Mouse (Mus musculus) kidney, adult 8-10 months (tissue): ENCODE results near the gene Cartpt.
"Not testable (repeated sequence)": the region's sequence is repeated elsewhere in the genome, so short reads cannot be mapped to it uniquely, and the experiment has no call there.

Experiments used
- DNase-seq, 2 experiments: peaks; one replicate each; pipeline ENCODE4 v3.0.0; 2022

The Cartpt gene

GRCm38 (mm10) chr13:99900965-99901364 is at the start of gene Cartpt:
Gene Cartpt, minus strand, starts transcription at chr13:99901091.
- DNase-seq: no peak

- DNase-seq: no peak
These were observed 46.5 kb upstream of the Cartpt start for GRCm38 (mm10) chr13:99947417-99947816.

DNA sequence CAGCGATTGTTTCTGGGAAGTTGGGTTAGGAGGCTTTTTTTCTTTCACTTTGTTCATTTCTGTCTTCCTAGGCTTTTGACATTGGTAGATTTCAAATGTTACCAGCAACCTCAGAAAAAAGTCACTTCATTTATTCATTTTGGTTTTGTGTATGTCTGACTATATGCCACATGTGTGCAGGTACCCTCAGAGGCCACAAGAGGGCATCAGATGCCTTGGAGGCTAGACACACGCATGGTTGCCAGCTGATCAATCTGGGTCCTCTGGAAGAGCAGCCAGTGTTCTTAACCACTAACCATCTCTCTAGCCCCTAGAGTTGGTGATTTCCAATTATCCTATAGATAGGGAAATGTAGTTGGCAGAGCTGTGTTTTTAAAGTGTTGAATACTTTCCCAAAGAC is 42.6 kb upstream of the Cartpt start:
- DNase-seq: no peak

DNA sequence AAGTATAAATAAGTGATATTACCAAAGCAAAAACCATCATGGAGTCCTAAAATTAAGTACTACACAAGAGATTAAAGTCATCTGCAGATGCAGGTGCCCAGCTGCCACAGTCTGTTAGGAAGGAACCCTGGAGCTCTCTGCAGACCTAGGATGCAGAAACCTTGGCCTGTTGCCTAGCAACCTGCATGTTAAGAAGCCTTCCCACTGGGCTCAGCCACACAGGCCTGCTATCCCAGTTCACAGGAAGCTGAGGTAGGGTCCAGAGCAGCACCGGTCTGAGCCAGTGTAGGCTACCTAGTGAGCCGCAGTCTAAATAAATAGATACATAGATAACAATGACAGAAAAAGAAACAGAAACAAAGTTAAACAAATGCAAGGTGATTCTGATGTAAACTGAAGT is 39.7 kb upstream of the Cartpt start:
- DNase-seq: no peak

DNA sequence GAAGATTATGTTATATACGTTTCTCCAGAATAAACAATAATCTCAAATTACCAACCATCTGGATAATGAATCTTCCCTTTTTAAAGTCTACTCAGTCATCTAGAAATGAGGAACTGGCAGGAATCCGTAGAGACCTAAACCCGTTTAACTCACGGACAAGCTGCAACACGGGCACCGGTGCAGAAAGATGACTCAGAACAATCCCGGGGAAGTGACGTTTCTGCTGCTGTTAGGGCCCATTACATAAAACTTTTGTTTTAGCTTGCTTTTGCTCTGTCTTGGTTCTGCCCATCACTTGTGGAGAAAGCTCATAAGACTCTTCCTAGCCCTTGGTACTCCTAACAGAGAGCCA is 38.4 kb upstream of the Cartpt start:
- no peak for DNase-seq

DNA sequence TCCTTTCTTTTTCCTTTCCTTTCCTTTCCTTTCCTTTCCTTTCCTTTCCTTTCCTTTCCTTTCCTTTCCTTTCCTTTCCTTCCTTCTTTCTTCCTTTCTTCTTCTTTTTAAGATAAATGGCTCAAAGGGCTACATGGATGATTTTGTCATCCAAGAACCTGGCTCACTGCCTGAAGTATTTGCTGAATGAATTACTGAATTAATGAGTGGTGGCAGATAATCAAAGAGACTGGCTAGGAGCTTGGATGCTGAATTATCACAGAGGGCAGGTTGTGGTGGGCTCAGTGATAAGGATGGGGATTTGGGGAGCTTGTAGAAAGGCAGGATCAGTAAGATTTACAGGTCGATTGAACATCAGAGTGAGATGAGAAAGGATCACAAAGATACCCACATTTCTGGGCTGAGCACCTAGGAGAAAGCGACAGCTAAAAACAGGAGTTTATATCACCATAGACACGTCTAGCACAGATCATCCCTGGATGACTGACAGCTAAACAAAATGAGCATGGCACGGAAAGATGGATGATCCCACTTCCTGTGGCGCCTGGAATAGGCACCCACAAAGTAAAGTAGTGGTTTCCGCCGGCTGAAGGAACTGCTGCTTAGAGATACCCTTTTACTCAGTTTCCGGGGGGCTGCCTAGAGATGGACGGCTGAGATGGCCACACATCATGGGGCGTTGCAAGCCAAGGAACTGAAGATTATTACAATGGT is 37.9 kb upstream of the Cartpt start:
- no peak for DNase-seq

- DNase-seq: no peak
These were observed 36.9 kb upstream of the Cartpt start for GRCm38 (mm10) chr13:99937741-99938140.

DNA sequence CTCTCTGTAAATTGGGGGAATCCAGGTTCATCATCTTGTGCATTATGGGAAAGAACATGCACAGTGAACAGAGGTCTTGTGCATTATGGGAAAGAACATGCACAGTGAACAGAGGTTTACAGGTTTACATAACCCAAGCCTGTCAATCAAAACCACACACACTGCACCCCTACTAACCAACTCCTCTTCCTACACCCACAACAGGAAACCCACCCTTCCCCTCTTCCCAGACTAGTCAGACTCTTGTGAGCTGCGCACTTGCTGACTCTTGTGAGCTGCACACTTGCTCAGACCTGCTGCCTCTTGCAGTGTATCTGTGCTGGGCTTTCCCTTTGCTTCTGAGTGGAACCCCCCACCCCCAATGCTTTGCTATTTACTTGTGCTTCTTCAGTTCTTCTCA is 31.5 kb upstream of the Cartpt start:
- DNase-seq: no peak

- no peak for DNase-seq
These were observed 30.6 kb upstream of the Cartpt start for GRCm38 (mm10) chr13:99931502-99931901.

- DNase-seq: no peak
These were observed 25.4 kb upstream of the Cartpt start for GRCm38 (mm10) chr13:99926249-99926648.

GRCm38 (mm10) chr13:99915632-99916031 is 14.7 kb upstream of the Cartpt start:
- no peak for DNase-seq

GRCm38 (mm10) chr13:99900557-99900892 is 366 bp downstream of the Cartpt start:
- peak in 1 of 2 experiments; percentile 40 for DNase-seq

DNA sequence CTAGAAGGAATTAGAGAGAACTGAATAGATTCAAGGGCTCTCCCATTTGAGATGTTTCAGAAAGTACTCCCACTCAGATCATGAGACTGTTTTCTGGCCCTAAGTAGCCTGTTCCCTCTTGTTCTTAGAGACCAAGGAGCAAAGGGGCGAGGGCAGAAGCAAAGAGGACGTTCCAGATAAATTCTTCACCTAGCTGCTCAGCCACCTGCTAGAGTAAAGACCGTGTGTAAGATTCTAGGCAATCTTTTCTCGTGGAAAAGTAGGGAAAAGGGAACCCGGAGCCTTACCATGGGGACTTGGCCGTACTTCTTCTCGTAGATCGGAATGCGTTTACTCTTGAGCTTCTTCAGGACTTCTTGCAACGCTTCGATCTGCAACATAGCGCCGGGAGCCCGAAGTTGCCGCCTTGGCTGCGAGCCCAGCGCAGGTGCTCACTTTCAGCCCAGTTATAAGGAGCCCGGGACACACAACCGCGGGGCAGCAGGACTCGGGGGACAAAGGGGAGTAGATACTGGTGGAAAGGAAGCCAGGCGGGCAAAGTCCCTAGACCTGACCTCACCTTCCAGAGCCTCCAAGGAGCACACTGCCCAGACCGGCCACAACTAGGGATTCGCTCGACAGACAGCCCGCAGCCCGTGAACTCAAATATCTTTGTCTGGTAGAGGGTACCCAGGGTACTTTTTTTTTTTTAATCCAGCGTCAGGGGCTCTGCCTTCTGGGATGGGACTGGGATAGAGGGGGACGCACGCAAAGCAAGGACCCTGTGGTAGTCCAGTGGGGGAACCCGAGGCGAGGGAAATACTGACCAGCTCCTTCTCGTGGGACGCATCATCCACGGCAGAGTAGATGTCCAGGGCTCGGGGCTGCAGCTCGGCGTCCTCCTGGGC is 978 bp downstream of the Cartpt start:
- no peak for DNase-seq

DNA sequence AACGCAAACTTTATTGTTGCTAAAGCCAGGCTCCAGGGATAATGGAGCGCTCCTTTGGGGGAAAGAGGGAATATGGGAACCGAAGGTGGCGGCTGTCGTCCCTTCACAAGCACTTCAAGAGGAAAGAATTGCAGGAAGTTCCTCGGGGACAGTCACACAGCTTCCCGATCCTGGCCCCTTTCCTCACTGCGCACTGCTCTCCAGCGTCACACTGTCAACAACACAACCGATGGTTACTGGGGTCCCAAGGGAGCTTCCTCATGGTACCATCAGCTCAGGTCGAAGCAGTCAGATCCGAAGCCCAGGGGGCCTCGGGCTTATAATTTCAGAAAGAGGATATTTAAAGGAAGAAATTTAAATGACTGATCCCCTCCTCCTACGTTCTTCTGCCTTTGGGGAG is 2.1 kb downstream of the Cartpt start:
- no peak for DNase-seq

GRCm38 (mm10) chr13:99885636-99886035 is 15.3 kb downstream of the Cartpt start:
- no peak for DNase-seq

DNA sequence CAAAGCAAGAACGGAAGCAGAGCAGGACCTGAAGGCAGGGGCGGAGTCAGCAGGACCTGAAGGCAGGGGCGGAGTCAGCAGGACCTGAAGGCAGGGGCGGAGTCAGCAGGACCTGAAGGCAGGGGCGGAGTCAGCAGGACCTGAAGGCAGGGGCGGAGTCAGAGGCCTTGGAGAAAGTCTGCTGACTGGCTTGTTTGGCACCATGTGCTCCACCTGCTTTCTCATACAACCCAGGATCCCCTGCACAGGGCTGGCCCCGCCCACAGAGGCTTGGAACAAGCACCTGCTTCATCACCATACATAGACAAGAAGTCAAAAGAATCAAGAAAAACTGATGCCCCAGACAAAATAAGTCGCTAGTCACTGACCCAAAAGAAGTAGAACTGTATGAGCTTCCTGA is 19.1 kb downstream of the Cartpt start:
- DNase-seq: not testable (repeated sequence)

DNA sequence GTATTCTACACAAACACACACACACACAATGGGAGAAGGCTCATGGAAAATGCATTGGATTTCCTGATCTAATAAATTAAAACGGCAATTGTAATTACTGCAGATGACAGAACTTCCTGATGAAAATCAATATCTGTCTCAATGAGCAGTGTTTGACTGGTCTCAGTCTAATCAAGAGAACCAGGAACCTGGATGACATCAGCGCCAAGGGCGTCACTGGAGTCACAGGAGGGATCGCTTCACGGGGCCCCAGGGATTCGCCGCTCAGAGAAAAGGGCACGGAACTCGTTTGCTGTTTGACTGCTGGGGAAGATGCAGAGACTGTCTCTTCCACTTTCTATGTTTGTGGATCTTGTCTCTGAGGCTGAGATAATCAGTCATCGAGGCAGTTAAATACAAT is 21.2 kb downstream of the Cartpt start:
- no peak for DNase-seq

GRCm38 (mm10) chr13:99872059-99872458 is 28.8 kb downstream of the Cartpt start:
- no peak for DNase-seq

- DNase-seq: no peak
These were observed 32.5 kb downstream of the Cartpt start for GRCm38 (mm10) chr13:99868438-99868837.

- DNase-seq: no peak
These were observed 36.6 kb downstream of the Cartpt start for GRCm38 (mm10) chr13:99864331-99864730.

DNA sequence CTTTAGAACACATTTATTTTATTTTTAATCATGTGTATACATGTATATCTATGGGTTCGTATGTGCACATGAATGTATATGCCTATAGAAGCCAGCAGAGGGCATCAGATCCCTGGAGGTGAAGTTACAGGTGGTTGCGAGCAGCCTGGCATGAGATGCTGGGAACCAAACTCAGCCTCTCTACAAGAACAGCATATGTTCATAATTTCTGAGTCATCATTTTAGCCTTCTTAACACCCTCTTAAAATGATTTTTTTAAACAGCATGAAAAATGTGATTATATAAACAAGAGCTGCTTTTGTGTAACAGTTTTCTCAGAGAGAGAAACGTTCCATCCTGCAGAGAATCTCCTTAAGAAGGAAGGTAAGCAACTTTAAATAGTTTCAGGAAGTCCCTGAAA is 40.2 kb downstream of the Cartpt start:
- no peak for DNase-seq

GRCm38 (mm10) chr13:99859082-99859481 is 41.8 kb downstream of the Cartpt start:
- peak in 1 of 2 experiments; percentile 57 for DNase-seq

GRCm38 (mm10) chr13:99857879-99858278 is 43.0 kb downstream of the Cartpt start:
- DNase-seq: peak in 1 of 2 experiments; percentile 16

DNA sequence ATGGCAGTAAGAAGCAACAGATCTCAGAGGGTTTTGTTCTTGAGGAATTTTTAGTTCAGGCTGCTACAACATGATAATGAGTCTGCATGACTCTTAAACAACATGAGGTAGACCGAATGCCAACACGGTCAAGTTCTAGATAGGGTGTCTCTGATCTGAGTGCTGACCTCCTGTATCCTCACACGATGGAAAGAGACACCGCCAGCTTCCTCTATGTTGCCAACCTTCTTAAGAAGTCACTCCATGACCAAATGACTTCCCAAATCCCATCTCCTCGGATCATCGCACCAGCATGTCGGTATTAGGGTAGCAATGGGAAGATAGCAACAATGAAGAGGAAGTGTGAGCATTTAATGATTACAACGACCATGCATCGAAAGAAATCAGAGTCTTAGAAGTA is 43.6 kb downstream of the Cartpt start:
- DNase-seq: no peak
